Comparison of ENCODE assay signal across 18 mouse cellular contexts in genomic region chr6:101531914-101532313, GRCm38 (mm10).
DNase-seq lines count a peak whose midpoint lies in the region; ATAC-seq and TF ChIP-seq lines count a peak whose summit lies in the region.
"Had no signal": no experiment of that assay in that cellular context is flagged by ENCODE, and none has a peak within 500 bp of the region (broad histone marks: within the 10 kb centered on the region; RNA-seq: fewer than 3 reads in every experiment).

No protein-coding gene starts in this region.

- intact Hi-C loops in gastrocnemius, adult 2 months (cut with DNase I) = loop anchor here (2.0 to 5.0 kb wide), 2 partner anchors 153 to 650 kb away; no protein-coding TSS in a partner anchor
- intact Hi-C loops in gastrocnemius, postnatal 36 days (cut with DNase I) = loop anchor here (2.0 to 5.0 kb wide), 3 partner anchors 155 to 650 kb away; partner anchors contain the start of gene Pdzrn3

- H3K4me1 ChIP-seq in lung, embryonic 14.5 days (ENCODE audit: insufficient read depth) = peaks cover 11% of the 10 kb centered on the region; the same call in 1 of the 2 replicates
- no peaks in the 10 kb centered on the region; the same call in 1 of the 2 replicates for H3K4me1 ChIP-seq in kidney, embryonic 16.5 days (ENCODE audit: insufficient read depth, low read length)
- H3K4me1 ChIP-seq: neural tube, embryonic 12.5 days had no signal

- no peak for DNase-seq in gastrocnemius, adult 2 months
- no peak for DNase-seq in gastrocnemius, postnatal 36 days
- DNase-seq in lung, embryonic 14.5 days = peak; percentile 31
- DNase-seq in lung, adult 18-20 months = no peak
- peak; percentile 14 for DNase-seq in adrenal gland, postnatal 14 days
- DNase-seq in right cerebral cortex, postnatal 14 days = peak; percentile 20
- no peak for DNase-seq in cerebellum, postnatal 14 days
- DNase-seq: cerebellum, adult 11 months; embryo, embryonic 11 days; kidney, adult 18-20 months; midbrain, embryonic 14.5 days; thymus, postnatal 14 days had no signal

- 58% methylated on average over 5 of the region's 5 CpGs for WGBS in lung, embryonic 14.5 days
- WGBS in kidney, embryonic 16.5 days = 78% methylated on average over 5 of the region's 5 CpGs

- no peak overlapping the region for H3K4me2 ChIP-seq in lung, embryonic 14.5 days
- no peak overlapping the region for H3K4me2 ChIP-seq in kidney, embryonic 16.5 days (replicated peaks; ENCODE audit: low read depth, low read length)
- H3K4me2 ChIP-seq: hindbrain, embryonic 14.5 days; limb, embryonic 12.5 days; neural tube, embryonic 12.5 days had no signal

- H3K27ac ChIP-seq in gastrocnemius, adult 2 months = peak overlapping the region; percentile 83
- H3K27ac ChIP-seq in lung, embryonic 14.5 days (ENCODE audit: low read depth) = no peak overlapping the region
- no peak overlapping the region for H3K27ac ChIP-seq in kidney, embryonic 16.5 days (ENCODE audit: low read length)
- H3K27ac ChIP-seq: forebrain, embryonic 10.5 days; hindbrain, embryonic 14.5 days; limb, embryonic 12.5 days; macrophage; neural tube, embryonic 12.5 days had no signal

- H3K36me3 ChIP-seq in lung, embryonic 14.5 days (ENCODE audit: insufficient read depth) = no peaks in the 10 kb centered on the region
- no peaks in the 10 kb centered on the region for H3K36me3 ChIP-seq in kidney, embryonic 16.5 days (ENCODE audit: insufficient read depth, low read length)
- H3K36me3 ChIP-seq: forebrain, embryonic 10.5 days; limb, embryonic 12.5 days; neural tube, embryonic 12.5 days had no signal

- no peaks in the 10 kb centered on the region for H3K27me3 ChIP-seq in lung, embryonic 14.5 days (ENCODE audit: insufficient read depth, low read length)
- H3K27me3 ChIP-seq in kidney, embryonic 16.5 days (ENCODE audit: insufficient read depth, low read length) = no peaks in the 10 kb centered on the region
- H3K27me3 ChIP-seq: limb, embryonic 12.5 days; neural tube, embryonic 12.5 days had no signal

- no peak overlapping the region for H3K9ac ChIP-seq in lung, embryonic 14.5 days
- no peak overlapping the region for H3K9ac ChIP-seq in kidney, embryonic 16.5 days (replicated peaks; ENCODE audit: low read length)
- H3K9ac ChIP-seq: hindbrain, embryonic 14.5 days; limb, embryonic 12.5 days; neural tube, embryonic 12.5 days had no signal

- TF ChIP-seq CTCF in gastrocnemius, adult 2 months (IDR thresholded peaks at IDR 0.05) = no peak
- TF ChIP-seq CTCF in lung, embryonic 14.5 days (IDR thresholded peaks at IDR 0.05; ENCODE audit: low read depth) = no peak

- no peak for ATAC-seq in lung, embryonic 14.5 days (ENCODE audit: insufficient read depth)
- ATAC-seq in kidney, embryonic 16.5 days (ENCODE audit: low FRiP score, low TSS enrichment) = no peak

- no peaks in the 10 kb centered on the region for H3K9me3 ChIP-seq in lung, embryonic 14.5 days (ENCODE audit: low read depth, low read length)
- H3K9me3 ChIP-seq in kidney, embryonic 16.5 days (ENCODE audit: low read length) = no peaks in the 10 kb centered on the region
- H3K9me3 ChIP-seq: forebrain, embryonic 10.5 days; limb, embryonic 12.5 days; neural tube, embryonic 12.5 days had no signal

- peak overlapping the region; percentile 60 for H3K4me3 ChIP-seq in gastrocnemius, adult 2 months
- no peak overlapping the region for H3K4me3 ChIP-seq in lung, embryonic 14.5 days (ENCODE audit: low read depth, low read length)
- H3K4me3 ChIP-seq in kidney, embryonic 16.5 days (ENCODE audit: low read length) = no peak overlapping the region
- H3K4me3 ChIP-seq: forebrain, embryonic 10.5 days; limb, embryonic 12.5 days; neural tube, embryonic 12.5 days had no signal

Comparison
In these comparisons a context has a peak if more than half of its experiments do, and no peak if none do; other contexts are left out.
1. DNase-seq: peak in lung, embryonic 14.5 days (single experiment), adrenal gland, postnatal 14 days (single experiment) and right cerebral cortex, postnatal 14 days (single experiment); none in gastrocnemius, adult 2 months (single experiment), gastrocnemius, postnatal 36 days (0 of 2), lung, adult 18-20 months (0 of 2) and cerebellum, postnatal 14 days (0 of 2).